Mouse (Mus musculus) midbrain, embryonic 14.5 days (tissue): ENCODE data around the gene Baiap3. TPM values are rescaled to one million over a fixed set of nuclear protein-coding genes. Genes with fewer than 3 reads are reported as not detected.

Experiments
- ATAC-seq: fragments of 200-750 bp; cut with Nextera tagmentation; 2 replicates; pipeline ENCODE4 v1.8.0; 2017; ENCODE audit warnings: moderate number of reproducible peaks, moderate library complexity; ENCODE audit not compliant: low FRiP score, low TSS enrichment
- DNase-seq: peaks from one replicate; pipeline ENCODE4 v3.0.0-alpha.2; 2015
- H3K27ac ChIP-seq: fragments of 300-500 bp; sonication (generic); replicated peaks from 2 replicates; pipeline ENCODE4 v1.5.1; 2014; ENCODE audit warnings: mild to moderate bottlenecking, low read depth, low read length, moderate library complexity
- H3K27me3 ChIP-seq: fragments of 300-500 bp; sonication (generic); 2 replicates; pipeline ENCODE4 v1.6.1; 2014; ENCODE audit warnings: low read length, control low read depth, mixed read lengths; ENCODE audit not compliant: control insufficient read depth, insufficient read depth
- H3K36me3 ChIP-seq: fragments of 300-500 bp; sonication (generic); 2 replicates; pipeline ENCODE4 v1.6.1; 2014; ENCODE audit warnings: low read length, control low read depth; ENCODE audit not compliant: control insufficient read depth, insufficient read depth
- H3K4me1 ChIP-seq: fragments of 300-500 bp; sonication (generic); 2 replicates; pipeline ENCODE4 v1.6.1; 2014; ENCODE audit warnings: mild to moderate bottlenecking, antibody characterized with exemption, low read length, control low read depth; ENCODE audit not compliant: control insufficient read depth, insufficient read depth
- H3K4me2 ChIP-seq: fragments of 300-500 bp; sonication (generic); 2 replicates; pipeline ENCODE4 v1.6.1; 2014; ENCODE audit warnings: mild to moderate bottlenecking, low read length, moderate library complexity
- H3K4me3 ChIP-seq: fragments of 300-500 bp; sonication (generic); replicated peaks from 2 replicates; pipeline ENCODE4 v1.5.1; 2014; ENCODE audit warnings: low read depth, low read length
- H3K9ac ChIP-seq: fragments of 300-500 bp; sonication (generic); replicated peaks from 2 replicates; pipeline ENCODE4 v1.6.1; 2014; ENCODE audit warnings: mild to moderate bottlenecking, low read length, moderate library complexity
- H3K9me3 ChIP-seq: fragments of 300-500 bp; sonication (generic); 2 replicates; pipeline ENCODE4 v1.6.1; 2016; ENCODE audit warnings: low read length, control low read depth, mixed read lengths; ENCODE audit not compliant: control insufficient read depth
- WGBS: fragments of 180-500 bp; shearing (Covaris S2); extraction: QIAGEN DNeasy Blood & Tissue Kit; methylation state at CpG from one replicate; pipeline ENCODE4 v1.1.7; 2014; 5-methylcytosine and 5-hydroxymethylcytosine counted together
- polyA plus RNA-seq: library from polyadenylated mRNA; unstranded; fragments of >200 nt; fragmentation: Nextera tagmentation; extraction: Ambion mirVana; gene quantifications from 2 replicates; pipeline ENCODE4 v1.2.1, GENCODE M21; 2014

Gene Baiap3
- polyA plus RNA-seq, 1 experiment from 2014 or later, result 11.6 TPM

GRCm38 (mm10) chr17:25274571-25275346 lies 18.6 kb upstream of the Baiap3 start, which contains the start of gene Ube2i:
Gene Ube2i, minus strand, starts transcription at chr17:25274622.
- ATAC-seq, result no peak
- WGBS, result 80% methylated on average over 9 of the region's 9 CpGs

GRCm38 (mm10) chr17:25273706-25274501 lies 17.7 kb upstream of the Baiap3 start:
- ATAC-seq, result peak; percentile 90
- H3K9me3 ChIP-seq, result no peaks in the 10 kb centered on the region
- H3K4me1 ChIP-seq, result peaks cover 21% of the 10 kb centered on the region
- no peaks in the 10 kb centered on the region for H3K27me3 ChIP-seq
- peaks cover 10% of the 10 kb centered on the region for H3K36me3 ChIP-seq
- H3K9ac ChIP-seq, result peak overlapping the region; percentile 98
- WGBS, result 1% methylated on average over 45 of the region's 45 CpGs
- peak overlapping the region; percentile 97 for H3K27ac ChIP-seq
- peak; percentile 97 for DNase-seq
- H3K4me2 ChIP-seq, result peak overlapping the region; percentile 99
- peak overlapping the region; percentile 71 for H3K4me3 ChIP-seq

More at GRCm38 (mm10) chr17:25274571-25275346, 18.6 kb upstream of the Baiap3 start, which contains the start of gene Ube2i:
- peak within 1 kb of the TSS; percentile 71 for H3K4me3 ChIP-seq
- peaks cover 1% of the 10 kb centered on the region; the same call in 1 of the 2 replicates for H3K36me3 ChIP-seq
- peaks cover 21% of the 10 kb centered on the region for H3K4me1 ChIP-seq
- peak within 1 kb of the TSS; percentile 98 for H3K9ac ChIP-seq
- H3K27me3 ChIP-seq, result no peaks in the 10 kb centered on the region
- H3K4me2 ChIP-seq, result peak within 1 kb of the TSS; percentile 99
- DNase-seq, result no peak
- H3K9me3 ChIP-seq, result no peaks in the 10 kb centered on the region
- peak within 1 kb of the TSS; percentile 97 for H3K27ac ChIP-seq

GRCm38 (mm10) chr17:25272951-25273705 lies 17.0 kb upstream of the Baiap3 start:
- DNase-seq (peak; percentile 94), ATAC-seq (peak; percentile 91)
- H3K27ac ChIP-seq, result peak overlapping the region; percentile 97
- WGBS, result under 1% methylated on average over 92 of the region's 92 CpGs
- peak overlapping the region; percentile 71 for H3K4me3 ChIP-seq
- peaks cover 17% of the 10 kb centered on the region for H3K36me3 ChIP-seq
- no peaks in the 10 kb centered on the region for H3K27me3 ChIP-seq
- H3K9ac ChIP-seq, result peak overlapping the region; percentile 98
- no peaks in the 10 kb centered on the region for H3K9me3 ChIP-seq
- peak overlapping the region; percentile 99 for H3K4me2 ChIP-seq
- peaks cover 21% of the 10 kb centered on the region for H3K4me1 ChIP-seq

- Histone ChIP-seq H3K4me3 (peak overlapping the region; percentile 71), H3K9me3 (no peaks in the 10 kb centered on the region), H3K36me3 (peaks cover 25% of the 10 kb centered on the region), H3K4me2 (peak overlapping the region; percentile 99), H3K27ac (no peak overlapping the region), H3K4me1 (peaks cover 21% of the 10 kb centered on the region), H3K9ac (peak overlapping the region; percentile 98), H3K27me3 (no peaks in the 10 kb centered on the region)
- under 1% methylated on average over 10 of the region's 10 CpGs for WGBS
- DNase-seq, result no peak
- no peak for ATAC-seq
These were observed 16.2 kb upstream of the Baiap3 start for GRCm38 (mm10) chr17:25272326-25272725.

- peaks cover 21% of the 10 kb centered on the region for H3K4me1 ChIP-seq
- H3K27me3 ChIP-seq, result no peaks in the 10 kb centered on the region
- H3K9ac ChIP-seq, result no peak overlapping the region
- WGBS, result 90% methylated on average over 2 of the region's 2 CpGs
- no peak overlapping the region for H3K27ac ChIP-seq
- peak overlapping the region; percentile 71; the same call in 1 of the 2 replicates for H3K4me3 ChIP-seq
- H3K4me2 ChIP-seq, result peak overlapping the region; percentile 99
- no peak for ATAC-seq
- H3K9me3 ChIP-seq, result no peaks in the 10 kb centered on the region
- peaks cover 40% of the 10 kb centered on the region for H3K36me3 ChIP-seq
- DNase-seq, result no peak
These were observed 14.7 kb upstream of the Baiap3 start for GRCm38 (mm10) chr17:25270795-25271335.

- Histone ChIP-seq H3K36me3 (peaks cover 81% of the 10 kb centered on the region), H3K27me3 (no peaks in the 10 kb centered on the region), H3K27ac (no peak overlapping the region), H3K9ac (no peak overlapping the region), H3K4me2 (no peak overlapping the region), H3K9me3 (no peaks in the 10 kb centered on the region), H3K4me3 (no peak overlapping the region), H3K4me1 (no peaks in the 10 kb centered on the region)
- DNase-seq, result no peak
- no peak for ATAC-seq
- 79% methylated on average over 3 of the region's 3 CpGs for WGBS
These were observed 8.3 kb upstream of the Baiap3 start for GRCm38 (mm10) chr17:25264453-25264852.

- ATAC-seq (no peak), DNase-seq (peak; percentile 57)
- H3K36me3 ChIP-seq, result peaks cover 27% of the 10 kb centered on the region
- 51% methylated on average over 6 of the region's 6 CpGs for WGBS
- H3K4me2 ChIP-seq, result no peak overlapping the region
- H3K27me3 ChIP-seq, result peaks cover 10% of the 10 kb centered on the region; the same call in 1 of the 2 replicates
- peaks cover 37% of the 10 kb centered on the region for H3K4me1 ChIP-seq
- H3K4me3 ChIP-seq, result no peak overlapping the region
- H3K27ac ChIP-seq, result no peak overlapping the region
- H3K9ac ChIP-seq, result no peak overlapping the region; the same call in 1 of the 2 replicates
- no peaks in the 10 kb centered on the region for H3K9me3 ChIP-seq
These were observed 1.7 kb upstream of the Baiap3 start for GRCm38 (mm10) chr17:25257804-25258261.

GRCm38 (mm10) chr17:25255110-25255509 lies 1.1 kb downstream of the Baiap3 start:
- Histone ChIP-seq H3K36me3 (peaks cover 19% of the 10 kb centered on the region), H3K27ac (no peak overlapping the region), H3K27me3 (peaks cover 10% of the 10 kb centered on the region; the same call in 1 of the 2 replicates), H3K4me2 (no peak overlapping the region), H3K9ac (0 out of 2 replicates have a peak overlapping the region, but pooled peaks have one; percentile 12), H3K4me1 (peaks cover 49% of the 10 kb centered on the region), H3K4me3 (no peak overlapping the region), H3K9me3 (no peaks in the 10 kb centered on the region)
- DNase-seq (no peak), ATAC-seq (no peak)
- 82% methylated on average over 2 of the region's 2 CpGs for WGBS
